Mouse (Mus musculus): Measurements from ENCODE around the gene Lrig3.

The Lrig3 gene

DNA sequence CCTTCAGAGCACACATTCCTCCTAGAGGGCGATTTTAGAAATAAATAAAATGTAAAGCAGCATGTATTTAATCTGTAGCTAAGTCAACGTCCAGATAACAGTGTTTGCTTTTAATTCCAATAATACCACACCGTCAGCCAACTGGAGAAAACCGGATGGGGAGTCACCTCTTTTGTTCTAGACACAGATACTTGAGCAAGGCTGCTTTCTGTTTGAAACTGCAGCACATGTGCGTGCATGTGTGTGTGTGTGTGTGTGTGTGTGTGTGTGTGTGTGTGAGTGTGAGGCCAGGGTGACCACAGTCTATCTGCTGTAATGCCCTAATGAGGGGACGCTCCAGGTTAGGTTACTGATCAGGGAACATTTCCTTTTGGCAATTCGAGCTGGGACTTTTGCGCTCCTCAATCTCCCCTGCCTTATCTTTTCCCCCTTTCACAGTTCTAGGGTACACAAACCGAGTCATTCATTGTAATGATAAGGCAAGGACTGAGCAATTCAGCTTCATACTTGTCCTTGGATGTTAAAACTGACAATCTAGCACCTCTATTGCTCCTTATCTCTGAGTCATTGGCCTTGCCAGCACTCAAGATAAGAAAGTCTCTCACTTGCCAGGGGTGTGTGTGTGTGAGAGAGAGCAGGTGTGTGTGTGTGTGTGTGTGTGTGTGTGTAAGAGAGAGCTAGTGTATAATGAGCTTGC lies 4.4 kb upstream of the Lrig3 start:
- in situ Hi-C loops (cut with MboI; ENCODE audit: low sequenced_read_pairs): no loop called here

DNA sequence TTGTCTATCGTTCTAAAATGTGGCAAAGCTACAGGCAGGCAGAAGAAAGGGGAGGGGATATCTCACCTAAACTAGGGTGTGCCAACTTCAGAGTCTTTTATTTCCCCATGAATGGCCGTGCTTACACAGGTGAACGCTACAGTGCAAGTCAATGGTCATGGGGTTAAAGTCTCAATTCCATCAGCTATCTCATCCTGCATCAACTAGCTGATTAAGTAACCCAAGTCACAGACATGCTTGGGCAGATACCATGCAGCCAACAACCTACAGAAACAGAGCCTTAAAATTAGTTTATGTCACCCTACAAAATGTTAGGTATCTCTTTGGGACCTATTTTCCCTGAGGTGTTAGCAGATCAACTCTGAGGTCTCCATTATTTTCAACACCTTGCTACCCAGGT lies 1.3 kb upstream of the Lrig3 start:
- in situ Hi-C loops (cut with MboI; ENCODE audit: low sequenced_read_pairs): no loop called here

DNA sequence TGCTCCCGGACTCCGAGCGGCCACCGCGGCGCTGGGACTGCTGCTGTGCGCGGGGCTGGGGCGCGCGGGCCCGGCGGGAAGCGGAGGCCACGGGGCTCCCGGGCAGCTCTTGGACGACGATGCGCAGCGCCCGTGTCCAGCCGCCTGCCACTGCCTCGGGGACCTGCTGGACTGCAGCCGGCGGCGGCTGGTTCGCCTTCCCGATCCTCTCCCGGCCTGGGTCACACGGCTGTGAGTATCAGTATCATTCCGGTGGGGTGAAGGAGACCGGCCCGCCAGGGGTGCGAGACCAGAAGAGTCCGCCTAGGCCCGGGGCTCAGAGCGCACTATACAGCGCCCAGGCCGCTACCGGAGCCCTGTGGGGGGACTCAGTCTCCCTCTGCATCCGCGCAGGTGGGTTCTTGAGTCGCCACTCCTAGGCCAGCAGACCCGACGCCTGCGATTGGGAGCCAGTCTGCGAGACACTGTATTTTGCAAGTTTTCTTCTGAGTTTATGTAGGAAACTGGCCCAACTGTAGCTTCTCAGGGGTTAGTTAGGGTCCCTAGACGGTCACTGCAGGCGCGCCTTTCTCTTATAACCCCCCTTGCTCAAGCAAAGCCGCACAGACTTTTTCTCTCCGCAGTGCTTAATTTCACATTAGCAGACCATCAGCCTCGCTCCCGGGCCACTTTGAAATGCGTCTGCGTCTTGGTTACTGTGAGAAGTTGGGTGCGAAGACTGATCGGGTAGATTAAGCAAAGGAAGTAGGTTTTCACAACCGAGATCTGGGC lies 698 bp downstream of the Lrig3 start:
- in situ Hi-C loops (cut with MboI; ENCODE audit: low sequenced_read_pairs): no loop called here

DNA sequence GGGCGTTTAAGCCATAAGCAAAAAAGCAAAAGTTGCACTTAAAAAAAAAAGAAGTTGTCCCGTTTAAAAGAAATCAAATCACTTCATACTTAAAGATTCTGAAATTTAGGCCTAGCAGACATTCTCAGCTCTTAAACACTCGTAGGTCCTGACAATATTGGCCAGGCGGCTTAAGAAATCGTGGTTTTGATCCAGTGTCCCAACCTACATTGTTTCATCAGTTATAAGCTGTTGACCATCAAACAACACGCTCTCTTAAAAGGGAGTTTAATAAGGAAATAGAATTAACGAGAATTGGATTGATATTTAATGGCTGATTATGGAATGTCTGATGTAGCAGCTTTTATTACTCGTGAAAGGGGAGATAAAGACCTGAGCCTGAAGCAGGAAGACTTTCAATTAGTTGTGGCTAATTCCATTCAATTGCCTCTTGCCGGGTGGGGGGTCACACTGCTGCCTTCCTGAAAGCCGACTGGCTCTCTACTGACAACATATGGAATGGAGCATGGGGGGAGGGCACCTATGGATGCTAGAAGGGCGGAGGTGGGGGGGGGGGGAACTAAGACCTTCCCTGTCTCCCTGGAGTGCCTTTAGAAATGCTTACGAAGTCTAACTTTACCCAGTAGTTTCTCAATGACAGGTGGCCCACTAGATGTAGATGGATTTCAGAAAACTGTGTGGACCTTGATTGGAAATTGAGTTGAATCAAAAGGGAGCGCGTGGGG lies 1.6 kb downstream of the Lrig3 start:
- in situ Hi-C loops (cut with MboI; ENCODE audit: low sequenced_read_pairs): no loop called here

DNA sequence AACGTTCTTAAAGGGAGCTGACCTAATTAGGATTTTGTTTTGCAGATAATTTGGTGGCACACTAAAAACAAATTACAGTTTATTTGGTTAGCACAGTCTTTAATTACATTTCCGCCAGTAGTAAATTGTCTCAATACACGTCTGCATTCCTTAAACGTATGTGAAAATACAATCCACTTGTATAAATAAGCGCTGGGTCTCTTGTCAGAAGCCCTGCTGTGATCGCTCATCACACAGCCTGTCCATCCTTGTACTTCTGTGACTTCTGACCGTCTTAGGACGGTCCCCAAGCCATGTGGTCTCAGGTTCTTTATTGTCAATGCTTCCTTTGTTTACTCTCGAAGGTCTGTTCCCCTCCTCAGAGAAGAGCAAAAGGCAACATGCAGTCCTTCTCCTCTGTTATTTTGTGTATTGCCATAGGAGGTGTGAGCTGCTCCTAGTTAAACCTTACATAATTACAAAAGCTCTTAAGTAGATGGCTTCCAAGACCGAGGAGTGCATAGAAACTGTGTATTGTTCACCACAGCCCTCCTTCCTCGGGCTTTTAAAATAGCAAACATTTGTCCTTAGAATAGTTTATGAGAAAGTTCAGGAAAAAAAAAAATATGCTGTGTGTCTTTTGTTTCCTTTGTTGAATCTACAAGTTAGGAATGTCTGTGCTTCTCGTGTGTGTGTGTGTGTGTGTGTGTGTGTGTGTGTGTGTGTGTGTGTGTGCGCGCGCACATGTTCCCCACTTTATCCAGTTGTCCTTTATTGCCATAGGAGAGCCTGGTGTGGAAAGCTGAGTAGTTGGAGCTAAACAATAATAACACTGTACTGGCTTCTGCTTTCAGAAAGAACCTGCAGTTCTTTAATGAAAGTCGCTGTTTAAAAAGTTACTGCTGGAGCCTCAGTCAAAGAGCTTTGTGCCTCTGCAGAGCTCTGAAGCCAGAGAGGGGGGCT lies 2.5 kb downstream of the Lrig3 start:
- in situ Hi-C loops (cut with MboI; ENCODE audit: low sequenced_read_pairs): no loop called here

DNA sequence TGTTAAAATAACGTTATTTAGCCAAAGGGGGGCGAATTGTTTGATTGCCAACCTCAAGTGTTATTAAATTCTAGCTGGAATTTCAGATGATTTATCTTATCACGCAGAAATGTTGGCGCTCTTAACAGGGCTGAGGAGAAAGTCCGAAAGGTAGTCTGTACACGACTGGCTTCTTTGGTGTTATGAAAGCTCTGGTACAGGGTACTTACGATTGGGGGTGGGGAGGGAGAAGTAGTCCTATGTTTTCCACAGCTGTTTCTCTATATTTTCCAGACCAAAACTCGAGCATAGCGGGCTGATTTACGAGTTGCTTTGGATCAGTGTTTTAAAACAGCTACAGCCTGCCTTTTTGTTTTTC lies 3.1 kb downstream of the Lrig3 start:
- in situ Hi-C loops (cut with MboI; ENCODE audit: low sequenced_read_pairs): no loop called here

DNA sequence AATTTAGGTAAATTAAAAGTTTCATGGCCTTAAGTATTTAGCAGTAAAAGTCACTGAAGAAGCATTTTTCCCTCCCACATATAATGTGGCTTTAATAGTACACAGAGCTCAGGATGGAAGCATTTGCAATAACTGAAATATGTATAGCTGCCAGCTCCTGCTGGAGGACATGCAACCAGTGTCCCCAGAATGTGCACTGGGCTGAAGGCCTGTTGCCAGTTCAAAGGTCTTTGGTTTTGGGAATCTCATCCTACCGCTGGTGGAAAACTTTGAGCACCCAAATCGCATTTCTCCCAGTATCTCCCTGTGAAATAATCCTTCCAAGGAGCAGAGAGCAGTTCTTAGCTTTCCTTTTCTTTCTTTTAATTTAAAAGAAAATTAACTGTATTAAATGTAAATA lies 4.1 kb downstream of the Lrig3 start:
- in situ Hi-C loops (cut with MboI; ENCODE audit: low sequenced_read_pairs): no loop called here

DNA sequence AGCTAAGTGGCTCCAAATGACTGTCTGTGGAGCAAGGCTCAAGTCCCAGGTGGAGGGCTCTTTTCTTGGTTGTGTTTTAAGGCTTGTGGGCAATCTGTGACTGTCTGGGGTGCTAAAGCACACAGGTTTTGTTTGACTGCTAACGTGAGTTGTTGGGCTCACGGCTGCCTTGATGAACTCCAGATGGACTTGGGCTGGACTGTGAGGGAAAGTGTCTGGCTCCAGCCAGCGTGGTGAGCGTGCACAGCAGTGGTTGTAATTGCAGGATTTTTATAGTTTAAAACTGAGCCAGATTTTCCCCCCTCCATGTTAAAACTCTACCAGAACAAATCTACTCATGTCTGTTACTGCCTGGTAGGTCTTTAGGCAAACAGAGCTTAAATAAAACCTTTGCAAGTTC lies 4.5 kb downstream of the Lrig3 start:
- in situ Hi-C loops (cut with MboI; ENCODE audit: low sequenced_read_pairs): no loop called here

DNA sequence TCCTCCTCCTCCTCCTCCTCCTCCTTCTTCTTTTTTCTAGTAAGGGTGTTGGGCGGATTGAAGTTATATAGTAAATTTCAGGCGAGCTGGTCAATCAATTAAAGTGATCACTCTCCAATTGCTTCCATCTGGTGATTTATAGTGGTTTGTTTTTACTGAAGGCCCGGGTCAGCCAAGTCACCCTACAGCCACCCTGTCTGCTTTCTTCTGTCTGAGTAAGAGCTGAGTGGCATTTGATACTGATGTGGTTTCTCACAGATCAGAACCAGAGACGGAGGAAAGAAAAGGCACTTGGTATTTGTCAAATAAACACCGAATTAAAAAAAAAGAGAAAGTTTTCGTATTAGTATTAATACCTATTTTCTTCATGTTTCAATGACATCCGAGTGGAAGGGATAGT lies 7.8 kb downstream of the Lrig3 start:
- in situ Hi-C loops (cut with MboI; ENCODE audit: low sequenced_read_pairs): no loop called here

DNA sequence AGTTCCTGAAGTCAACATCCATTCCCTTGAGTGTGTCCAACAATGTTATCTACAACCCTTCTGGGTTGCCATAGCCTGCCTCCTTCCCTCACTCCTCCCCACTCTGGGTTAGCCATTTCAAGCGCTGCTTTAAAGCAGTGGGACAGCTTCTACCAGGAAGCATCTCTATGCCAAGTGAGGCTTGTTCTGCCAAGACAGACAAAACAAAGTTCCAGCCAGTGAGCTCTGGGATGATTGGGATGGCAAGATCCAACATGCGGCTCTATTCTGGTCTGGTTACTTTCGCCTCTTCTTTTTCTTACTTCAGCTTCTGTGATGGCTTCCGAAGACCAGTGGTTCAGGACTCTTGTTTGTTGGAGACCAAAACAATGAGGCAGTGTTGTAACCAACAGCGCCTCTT lies 16.0 kb downstream of the Lrig3 start:
- in situ Hi-C loops (cut with MboI; ENCODE audit: low sequenced_read_pairs): no loop called here

DNA sequence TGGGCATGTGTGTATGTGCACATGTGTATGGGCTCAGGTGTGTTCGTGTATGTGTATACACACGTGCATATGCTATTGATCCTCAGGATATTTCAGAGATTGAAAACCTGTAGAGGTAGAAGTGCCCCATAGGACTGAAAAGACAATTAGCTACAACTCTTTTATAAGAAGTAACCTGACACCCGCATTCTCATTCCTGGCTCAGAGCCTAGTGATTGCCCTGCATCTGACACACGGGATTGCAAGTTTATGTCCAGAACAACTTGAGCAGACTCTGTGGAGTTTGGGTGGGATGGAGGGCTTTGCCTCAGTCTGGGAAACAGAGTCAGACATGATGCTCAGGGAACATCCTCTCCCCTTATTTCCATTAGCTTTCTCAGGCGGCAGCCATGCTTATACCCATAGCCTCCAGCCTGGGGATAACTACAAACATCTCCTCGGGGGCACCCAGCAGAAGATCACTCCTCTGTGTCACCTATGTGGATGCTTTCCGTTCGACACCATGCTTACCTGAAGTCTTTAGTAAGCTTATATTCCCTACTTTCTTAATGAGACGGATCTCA lies 18.6 kb downstream of the Lrig3 start:
- in situ Hi-C loops (cut with MboI; ENCODE audit: low sequenced_read_pairs): no loop called here

DNA sequence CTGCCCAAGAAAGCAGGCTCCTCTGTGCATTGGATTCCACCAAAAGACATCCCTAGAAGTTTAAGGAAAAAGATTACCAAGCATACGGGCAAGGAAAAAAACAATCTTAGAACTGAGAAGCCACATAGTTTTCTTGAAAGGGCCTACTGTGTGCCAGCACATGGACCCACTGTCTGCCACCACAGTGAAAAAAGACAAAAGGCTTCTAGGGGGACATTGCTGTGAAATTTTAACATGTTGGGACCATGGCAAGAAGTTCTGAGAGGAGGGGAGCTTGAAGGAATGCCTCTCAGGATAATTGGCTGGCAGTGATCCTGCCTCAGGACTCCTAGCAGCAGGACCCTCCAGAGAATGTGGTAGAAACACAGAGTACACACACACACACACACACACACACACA lies 19.8 kb downstream of the Lrig3 start:
- in situ Hi-C loops (cut with MboI; ENCODE audit: low sequenced_read_pairs): no loop called here

DNA sequence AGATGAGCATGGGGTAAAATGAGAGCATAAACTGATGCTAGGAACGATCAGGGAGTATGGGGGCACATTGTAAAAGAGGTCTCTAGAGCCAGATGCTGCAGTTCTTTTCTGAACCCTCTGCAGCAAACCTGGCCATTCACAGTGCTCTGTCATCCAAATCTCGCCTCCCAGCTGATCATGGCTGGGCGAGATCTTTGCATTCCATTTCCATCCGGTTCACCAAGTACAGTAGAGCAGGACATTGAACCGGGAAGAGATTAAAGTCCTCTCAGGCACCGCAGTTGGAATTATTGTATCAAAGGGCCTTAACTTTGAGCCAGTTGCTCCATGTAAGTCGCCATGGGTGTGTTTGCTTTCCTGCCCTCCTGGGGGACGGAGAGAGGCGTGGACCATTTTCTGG lies 20.5 kb downstream of the Lrig3 start:
- in situ Hi-C loops (cut with MboI; ENCODE audit: low sequenced_read_pairs): no loop called here

DNA sequence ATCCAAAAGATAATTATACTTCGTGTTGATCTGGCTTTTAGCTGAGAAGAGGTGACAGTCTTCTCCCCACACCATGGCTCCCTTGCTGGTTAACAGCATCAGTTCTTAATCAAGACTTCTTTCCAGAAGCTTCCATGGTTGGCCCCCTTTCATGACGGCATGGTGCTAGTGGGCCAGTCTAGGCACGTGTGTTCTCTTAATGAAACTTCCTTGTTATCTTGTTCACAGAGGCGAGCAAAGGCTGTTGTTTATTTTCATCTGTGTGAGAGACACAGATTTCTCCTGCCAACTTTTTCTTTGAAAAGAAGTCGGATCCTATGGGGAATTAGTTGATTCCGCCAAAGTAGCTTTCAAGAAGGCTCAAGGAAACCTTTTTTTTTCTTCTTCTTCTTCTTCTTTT lies 21.3 kb downstream of the Lrig3 start:
- in situ Hi-C loops (cut with MboI; ENCODE audit: low sequenced_read_pairs): no loop called here

DNA sequence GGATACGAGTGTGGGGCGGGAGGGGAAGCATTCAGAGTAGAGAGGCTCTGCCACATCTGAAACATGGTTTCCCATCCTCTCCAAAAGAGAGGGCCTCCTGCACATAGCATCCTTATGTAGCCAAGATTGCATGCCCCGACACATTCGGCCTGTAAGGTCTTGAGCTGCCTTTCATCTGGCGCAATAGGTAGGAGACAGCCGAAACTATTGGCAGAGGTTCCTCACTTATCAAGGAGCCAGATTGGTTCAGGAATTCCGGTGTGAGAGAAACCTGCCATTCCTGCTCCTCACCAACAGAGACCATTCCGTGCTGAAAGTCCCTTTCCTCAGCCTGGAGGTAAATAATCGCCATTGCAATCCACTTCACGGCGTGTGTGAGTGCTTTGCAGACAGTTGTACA lies 22.1 kb downstream of the Lrig3 start:
- in situ Hi-C loops (cut with MboI; ENCODE audit: low sequenced_read_pairs): no loop called here

DNA sequence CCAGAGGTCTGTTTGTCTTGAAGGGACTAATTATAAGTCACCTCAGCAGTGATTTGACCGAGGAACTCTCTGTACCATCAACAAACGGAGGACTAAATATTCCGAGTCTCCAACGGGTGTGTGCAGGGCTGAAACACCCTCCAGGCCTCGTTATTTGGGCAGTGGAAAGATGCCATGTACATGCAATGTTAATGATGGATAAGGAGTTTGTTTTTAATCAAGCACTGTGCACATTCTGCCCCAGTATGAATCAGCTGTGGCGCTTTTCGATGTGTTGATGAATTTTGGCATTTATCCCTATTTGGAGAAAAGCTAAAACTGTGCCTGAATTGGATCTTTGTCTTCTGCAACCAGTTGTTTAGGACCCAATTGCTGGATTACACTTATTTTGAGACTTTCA lies 23.9 kb downstream of the Lrig3 start:
- in situ Hi-C loops (cut with MboI; ENCODE audit: low sequenced_read_pairs): no loop called here

DNA sequence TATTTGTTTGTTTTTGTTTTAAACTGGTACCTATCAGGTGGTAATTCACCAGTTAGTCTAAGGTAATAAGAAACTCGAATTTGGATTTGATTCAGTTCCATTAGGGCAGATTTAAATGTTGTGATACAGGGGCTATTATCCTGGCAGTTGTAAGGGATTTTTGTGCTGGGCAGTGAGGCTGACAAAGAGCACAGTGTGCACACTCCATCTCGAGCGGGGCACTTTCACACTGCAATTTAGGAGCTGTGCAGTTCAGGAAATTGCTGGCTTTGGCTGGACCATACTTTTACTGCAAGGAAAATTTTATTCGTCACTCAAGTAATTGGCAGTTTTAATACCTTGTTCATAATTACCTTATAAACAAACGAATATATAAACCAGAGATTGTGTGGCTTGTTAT lies 24.4 kb downstream of the Lrig3 start:
- in situ Hi-C loops (cut with MboI; ENCODE audit: low sequenced_read_pairs): no loop called here

DNA sequence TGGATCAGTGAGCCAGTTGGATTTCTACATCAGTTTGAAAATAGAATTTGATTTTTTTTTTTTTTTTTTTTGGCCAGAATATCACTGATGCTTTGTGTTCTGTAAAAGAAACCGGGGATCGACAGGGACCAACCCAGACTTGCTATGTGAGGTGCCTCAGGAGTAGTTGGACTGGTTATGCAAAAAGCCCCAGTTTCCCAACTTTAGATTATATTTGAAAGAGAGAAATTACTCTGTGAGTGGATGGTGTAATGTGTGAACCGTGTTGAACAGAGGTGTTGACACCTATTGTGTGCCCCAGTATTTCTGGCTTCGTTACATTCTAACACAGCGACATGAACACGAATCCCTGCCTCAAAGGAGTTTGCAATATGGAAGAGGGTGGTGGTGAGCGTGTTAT lies 25.9 kb downstream of the Lrig3 start:
- in situ Hi-C loops (cut with MboI; ENCODE audit: low sequenced_read_pairs): no loop called here

DNA sequence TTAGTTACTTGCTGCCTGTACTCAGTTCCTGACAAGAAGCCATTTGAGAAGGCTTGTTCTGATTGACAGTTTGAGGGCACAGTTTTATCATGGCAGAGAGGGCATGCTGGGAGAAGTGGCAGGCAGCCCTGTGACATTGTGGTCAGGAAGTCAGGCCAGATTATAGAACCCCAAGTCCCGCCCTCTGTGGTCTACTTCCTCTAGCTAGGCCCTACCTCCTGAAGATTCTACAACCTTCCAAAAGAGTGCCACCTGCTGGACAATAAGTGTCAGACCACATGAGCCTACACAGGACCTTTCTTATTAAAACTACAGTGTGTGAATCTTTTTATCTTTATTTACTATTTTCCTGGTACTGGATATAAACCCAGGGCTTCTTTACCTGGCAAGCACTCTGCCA lies 28.9 kb downstream of the Lrig3 start:
- in situ Hi-C loops (cut with MboI; ENCODE audit: low sequenced_read_pairs): no loop called here

DNA sequence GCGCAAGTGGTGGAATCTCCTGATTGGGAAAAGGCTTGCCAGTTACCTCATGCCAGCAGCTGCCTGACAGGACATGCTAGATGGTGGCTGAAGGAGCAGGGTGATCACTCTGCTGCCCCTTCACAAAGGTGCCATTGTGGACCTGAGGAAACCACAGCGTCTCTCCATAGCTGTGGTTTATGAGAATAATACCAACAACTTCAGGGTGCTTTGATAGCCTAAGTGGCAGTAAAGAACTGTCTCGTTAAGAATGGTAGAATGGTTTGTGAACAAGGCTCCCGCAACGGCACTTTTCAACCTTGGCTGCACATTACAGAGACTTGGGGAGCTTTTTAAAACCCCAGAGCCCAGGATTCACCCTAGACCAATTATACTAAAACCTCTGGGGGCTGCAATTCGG lies 29.7 kb downstream of the Lrig3 start:
- in situ Hi-C loops (cut with MboI; ENCODE audit: low sequenced_read_pairs): no loop called here

DNA sequence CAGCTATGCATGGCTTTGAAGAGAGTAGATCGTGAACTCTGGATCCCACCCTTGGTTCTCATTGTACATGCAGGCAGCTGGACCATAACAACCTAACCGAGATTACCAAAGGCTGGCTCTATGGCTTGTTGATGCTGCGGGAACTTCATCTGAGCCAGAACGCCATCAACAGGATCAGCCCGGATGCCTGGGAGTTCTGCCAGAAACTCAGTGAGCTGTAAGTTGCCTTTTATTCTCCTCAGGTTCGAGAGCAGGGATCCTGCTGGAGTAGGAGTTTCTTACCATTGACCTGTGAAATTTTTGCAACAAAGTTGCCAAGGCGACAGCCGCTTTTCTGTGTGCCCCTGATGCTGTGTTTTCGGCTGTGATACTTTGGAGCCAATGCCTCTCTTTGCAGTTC lies 31.0 kb downstream of the Lrig3 start:
- in situ Hi-C loops (cut with MboI; ENCODE audit: low sequenced_read_pairs): no loop called here
